ENCODE assay signal across 23 mouse cellular contexts in genomic region chr10:25271207-25271606, GRCm38 (mm10).
"Had no signal": no experiment of that assay in that cellular context is flagged by ENCODE, and none has a peak within 500 bp of the region (broad histone marks: within the 10 kb centered on the region; RNA-seq: fewer than 3 reads in every experiment).

No protein-coding gene starts in this region.

- DNase-seq: kidney, adult 18-20 months; kidney, adult 9 months; kidney, postnatal 14 days; kidney, postnatal 4 days; left cerebral cortex, postnatal 4 days; liver, postnatal 0 days; lung, embryonic 14.5 days; lung, postnatal 10 days; lung, postnatal 36 days; midbrain, embryonic 14.5 days; right cerebral cortex, adult 18-20 months; right cerebral cortex, postnatal 14 days; right cerebral cortex, postnatal 4 days; thymus, adult 2 months; thymus, postnatal 14 days; thymus, postnatal 4 days had no signal

- H3K9me3 ChIP-seq: limb, embryonic 12.5 days; limb, embryonic 15.5 days; neural tube, embryonic 12.5 days; neural tube, embryonic 15.5 days had no signal

- H3K36me3 ChIP-seq: limb, embryonic 15.5 days; neural tube, embryonic 12.5 days; neural tube, embryonic 15.5 days had no signal

- H3K4me1 ChIP-seq: neural tube, embryonic 12.5 days; neural tube, embryonic 15.5 days had no signal

- H3K4me2 ChIP-seq: limb, embryonic 12.5 days; limb, embryonic 15.5 days; liver, embryonic 11.5 days; lung, embryonic 14.5 days; midbrain, embryonic 11.5 days; neural tube, embryonic 12.5 days; neural tube, embryonic 15.5 days had no signal

- H3K4me3 ChIP-seq: limb, embryonic 12.5 days; limb, embryonic 15.5 days; neural tube, embryonic 12.5 days; neural tube, embryonic 15.5 days had no signal

- H3K9ac ChIP-seq: limb, embryonic 12.5 days; limb, embryonic 15.5 days; liver, embryonic 14.5 days; liver, postnatal 0 days; lung, embryonic 14.5 days; neural tube, embryonic 12.5 days; neural tube, embryonic 15.5 days had no signal

- ATAC-seq: liver, postnatal 0 days had no signal

- H3K27ac ChIP-seq: limb, embryonic 12.5 days; liver, embryonic 14.5 days; neural tube, embryonic 12.5 days; neural tube, embryonic 15.5 days had no signal

- H3K27me3 ChIP-seq: limb, embryonic 12.5 days; limb, embryonic 15.5 days; neural tube, embryonic 12.5 days; neural tube, embryonic 15.5 days had no signal
